Mouse (Mus musculus) brain, embryonic 14.5 days (tissue): ENCODE measurements around the gene Ostm1.

Experiments used
- CTCF ChIP-seq: fragments of 200-500 bp; IDR thresholded peaks from 2 replicates; pipeline ENCODE4 v1.5.1; 2012; ENCODE audit warnings: inconsistent platforms, mild to moderate bottlenecking, moderate library complexity, borderline replicate concordance; ENCODE audit not compliant: insufficient read depth, insufficient read length; ENCODE audit errors: extremely low read depth
- POLR2A ChIP-seq: fragments of 200-500 bp; IDR thresholded peaks from 2 replicates; pipeline ENCODE4 v1.6.1; 2012; ENCODE audit warnings: mild to moderate bottlenecking, inconsistent platforms, borderline replicate concordance; ENCODE audit not compliant: poor library complexity, insufficient read depth, insufficient read length, severe bottlenecking; ENCODE audit errors: extremely low read depth

- TF ChIP-seq POLR2A (no peak), CTCF (no peak)
Measured at GRCm38 (mm10) chr10:42692095-42692494, 108.5 kb downstream of the Ostm1 start.
